10 mouse cellular contexts compared by ENCODE assay signal in genomic region chr3:88685958-88686451, GRCm38 (mm10). TPM values are rescaled to one million over a fixed set of nuclear protein-coding genes. Genes with fewer than 3 reads are reported as not detected.
DNase-seq lines count a peak whose midpoint lies in the region; ATAC-seq and TF ChIP-seq lines count a peak whose summit lies in the region.
"Had no signal": no experiment of that assay in that cellular context is flagged by ENCODE, and none has a peak within 500 bp of the region (broad histone marks: within the 10 kb centered on the region; RNA-seq: fewer than 3 reads in every experiment).

No protein-coding gene starts in this region.

- H3K36me3 ChIP-seq in heart, adult 2 months (ENCODE audit: control insufficient read depth, insufficient read depth, low read length): peaks cover 21% of the 10 kb centered on the region
- peaks cover 26% of the 10 kb centered on the region for H3K36me3 ChIP-seq in ES-E14 (ENCODE audit: control insufficient read depth, insufficient read depth, low read length, poor library complexity, severe bottlenecking)
- peaks cover 40% of the 10 kb centered on the region for H3K36me3 ChIP-seq in heart, embryonic 14.5 days (ENCODE audit: control insufficient read depth, insufficient read depth, low read length)
- H3K36me3 ChIP-seq in limb, embryonic 10.5 days: peaks cover 50% of the 10 kb centered on the region

- peaks cover 6% of the 10 kb centered on the region for H3K4me1 ChIP-seq in heart, adult 2 months (ENCODE audit: control insufficient read depth, insufficient read depth, low read length)
- peaks cover 2 to 3% of the 10 kb centered on the region in 2 experiments; a peak in 2 of 4 replicates for H3K4me1 ChIP-seq in ES-E14 (ENCODE audit: control insufficient read depth in 2 of 2, insufficient read depth in 2 of 2, low read length in 2 of 2, poor library complexity in 1 of 2)
- peaks cover 3 to 20% of the 10 kb centered on the region in 2 experiments; a peak in 3 of 4 replicates for H3K4me1 ChIP-seq in heart, embryonic 14.5 days (ENCODE audit: control insufficient read depth in 2 of 2, insufficient read depth in 2 of 2, low read length in 2 of 2)
- H3K4me1 ChIP-seq in limb, embryonic 10.5 days: peaks cover 9% of the 10 kb centered on the region

- H3K4me2 ChIP-seq in heart, embryonic 14.5 days (ENCODE audit: low read length): peak overlapping the region; percentile 98

- intact Hi-C loops in heart, adult 2 months (cut with DNase I): loop anchor here (2.0 kb wide), 2 partner anchors 29 to 53 kb away; no protein-coding TSS in a partner anchor
- intact Hi-C loops in heart, postnatal 10 days (cut with DNase I): loop anchor here (2.0 kb wide), 1 partner anchor 17 kb away; no protein-coding TSS in a partner anchor

- H3K9ac ChIP-seq in heart, adult 2 months (ENCODE audit: low read depth, low read length): peak overlapping the region; percentile 95
- peak overlapping the region; percentile 100 for H3K9ac ChIP-seq in ES-E14 (ENCODE audit: insufficient read depth, low read depth, low read length, poor library complexity, severe bottlenecking)
- H3K9ac ChIP-seq in heart, embryonic 14.5 days (ENCODE audit: low read length): peak overlapping the region; percentile 98

- ATAC-seq in heart, embryonic 14.5 days (ENCODE audit: insufficient number of reproducible peaks, insufficient read depth, low FRiP score, low read depth): peak; percentile 54

- H3K27ac ChIP-seq in heart, adult 2 months: peak overlapping the region; percentile 99
- peak overlapping the region; percentile 91 for H3K27ac ChIP-seq in ES-E14 (ENCODE audit: insufficient read depth, low read depth, low read length, poor library complexity, severe bottlenecking)
- H3K27ac ChIP-seq in heart, embryonic 14.5 days (replicated peaks in 1 of 2; ENCODE audit: control insufficient read depth in 1 of 2, insufficient read depth in 1 of 2, low read depth in 2 of 2, low read length in 2 of 2): peak overlapping the region; percentile 97 to 99
- H3K27ac ChIP-seq in limb, embryonic 10.5 days: peak overlapping the region; percentile 98

- no peak; the same call in 1 of the 2 replicates for TF ChIP-seq POLR2A in heart, adult 2 months (IDR thresholded peaks at IDR 0.05; ENCODE audit: insufficient read depth, low read depth, low read length)

- WGBS in heart, adult 2 months: under 1% methylated on average over 45 of the region's 45 CpGs
- 0% methylated on average over 42 of the region's 45 CpGs for WGBS in heart, embryonic 14.5 days
- WGBS in limb, embryonic 10.5 days: under 1% methylated on average over 45 of the region's 45 CpGs

- TF ChIP-seq CTCF in heart, adult 2 months (IDR thresholded peaks at IDR 0.05): peak; percentile 47

- peaks cover 3% of the 10 kb centered on the region for H3K79me2 ChIP-seq in heart, adult 2 months (replicated peaks; ENCODE audit: control insufficient read depth, insufficient read depth, low read length)

- no peak for DNase-seq in heart, adult 2 months
- DNase-seq in heart, postnatal 10 days: no peak
- DNase-seq in ES-E14 (ENCODE audit: low read depth, low spot score): peak; percentile 47
- DNase-seq in cerebellum, postnatal 14 days: peak; percentile 68 to 71
- DNase-seq in limb, embryonic 10.5 days (ENCODE audit: low spot score): no peak
- DNase-seq in mesoderm, embryonic 11.5 days (ENCODE audit: low read depth, low spot score): peak; percentile 63
- DNase-seq in testis, postnatal 10 days (ENCODE audit: low spot score): peak; percentile 64

- H3K4me3 ChIP-seq in heart, adult 2 months: peak overlapping the region; percentile 54
- peak overlapping the region; percentile 98 to 100 for H3K4me3 ChIP-seq in ES-E14 (ENCODE audit: insufficient read depth in 1 of 2, low read depth in 1 of 2, low read length in 2 of 2, poor library complexity in 1 of 2, severe bottlenecking in 1 of 2)
- peak overlapping the region; percentile 97 to 99 for H3K4me3 ChIP-seq in heart, embryonic 14.5 days (ENCODE audit: control insufficient read depth in 1 of 2, insufficient read depth in 1 of 2, low read depth in 1 of 2, low read length in 2 of 2)
- H3K4me3 ChIP-seq in limb, embryonic 10.5 days: peak overlapping the region; percentile 99

- no peaks in the 10 kb centered on the region for H3K27me3 ChIP-seq in heart, adult 2 months (ENCODE audit: control insufficient read depth, insufficient read depth, low read length)
- H3K27me3 ChIP-seq in heart, embryonic 14.5 days (ENCODE audit: control insufficient read depth, insufficient read depth, low read length): no peaks in the 10 kb centered on the region
- no peaks in the 10 kb centered on the region for H3K27me3 ChIP-seq in limb, embryonic 10.5 days (ENCODE audit: low read depth, poor library complexity, severe bottlenecking)

- in situ Hi-C loops in ES-E14 (cut with MboI; ENCODE audit: low sequenced_read_pairs in 2 of 2, unreplicated experiment in 2 of 2): loop anchor here in 1 of 2 experiments (25.0 kb wide), 1 partner anchor 1351 kb away; no protein-coding TSS in a partner anchor

- no peak for TF ChIP-seq EP300 in heart, adult 2 months (IDR thresholded peaks at IDR 0.05; ENCODE audit: insufficient read depth, low read depth, low read length)

- H3K9me3 ChIP-seq in ES-E14 (ENCODE audit: control insufficient read depth, insufficient read depth, low read depth, low read length): no peaks in the 10 kb centered on the region
- H3K9me3 ChIP-seq in heart, embryonic 14.5 days (ENCODE audit: control insufficient read depth, low read length): no peaks in the 10 kb centered on the region
- H3K9me3 ChIP-seq in limb, embryonic 10.5 days (replicated peaks): no peaks in the 10 kb centered on the region

TF ChIP-seq in ES-E14, 5 proteins besides CTCF, POLR2A, EP300 and RAD21:
- no peak for TF ChIP-seq CHD2 (IDR thresholded peaks at IDR 0.05; ENCODE audit: low read depth, low read length)
- TF ChIP-seq ZC3H11A (IDR thresholded peaks at IDR 0.05; ENCODE audit: borderline replicate concordance, low read depth, low read length): no peak
- TF ChIP-seq HCFC1 (IDR thresholded peaks at IDR 0.05; ENCODE audit: borderline replicate concordance, insufficient read depth, low read length): no peak; the same call in 1 of the 2 replicates
- TF ChIP-seq MAFK (IDR thresholded peaks at IDR 0.05; ENCODE audit: insufficient read depth, low read depth, low read length): no peak
- TF ChIP-seq ZNF384 (IDR thresholded peaks at IDR 0.05; ENCODE audit: low read depth, low read length): no peak

RNA-seq across cellular contexts. Expression of gene Khdc4, which starts 0.4 kb away (rescaled TPM):
- total RNA-seq in heart, adult 2 months (2021): 10 to 100 TPM; 24.9 to 25.7 TPM
- 29.9 and 46.1 TPM in 2 replicates for polyA plus RNA-seq in heart, adult 2 months (2012; rRNA removed)
- 10 to 100 TPM; 39.5 to 42.9 TPM for total RNA-seq in heart, postnatal 10 days (2021)
- total RNA-seq in ES-E14 (2012; rRNA removed): 85.5 and 112 TPM in 2 replicates
- 60.2 and 62.0 TPM in 2 replicates for polyA plus RNA-seq in heart, embryonic 14.5 days (2014; fragmentation: Nextera tagmentation; extraction: Ambion mirVana)
- 103 and 111 TPM in 2 replicates for polyA plus RNA-seq in limb, embryonic 10.5 days (2016; fragmentation: Nextera tagmentation; extraction: Ambion mirVana)

RNA-seq across cellular contexts. Expression of gene Rit1, which starts 30.6 kb away (rescaled TPM):
- total RNA-seq in heart, adult 2 months (2021): 10 to 100 TPM; 57.0 to 66.6 TPM
- 98.3 and 112 TPM in 2 replicates for polyA plus RNA-seq in heart, adult 2 months (2012; rRNA removed)
- 10 to 100 TPM; 59.4 to 70.2 TPM for total RNA-seq in heart, postnatal 10 days (2021)
- total RNA-seq in ES-E14 (2012; rRNA removed): 10.7 and 18.3 TPM in 2 replicates
- polyA plus RNA-seq in heart, embryonic 14.5 days (2014; fragmentation: Nextera tagmentation; extraction: Ambion mirVana): 62.6 and 65.3 TPM in 2 replicates
- 26.8 and 28.4 TPM in 2 replicates for polyA plus RNA-seq in limb, embryonic 10.5 days (2016; fragmentation: Nextera tagmentation; extraction: Ambion mirVana)

RNA-seq across cellular contexts. Expression of gene Rxfp4, which starts 33.1 kb away (rescaled TPM):
- not detected for total RNA-seq in heart, adult 2 months (2021)
- polyA plus RNA-seq in heart, adult 2 months (2012; rRNA removed): 0.41 TPM in 1 of 2 replicates, not detected in the other
- total RNA-seq in heart, postnatal 10 days (2021): not detected
- total RNA-seq in ES-E14 (2012; rRNA removed): not detected in 2 replicates
- polyA plus RNA-seq in heart, embryonic 14.5 days (2014; fragmentation: Nextera tagmentation; extraction: Ambion mirVana): not detected in 2 replicates
- polyA plus RNA-seq in limb, embryonic 10.5 days (2016; fragmentation: Nextera tagmentation; extraction: Ambion mirVana): not detected in 2 replicates
- total RNA-seq: adrenal gland, adult 18-20 months; neutrophil, adult 5-6 weeks had no signal

Comparison
In these comparisons a context has a peak if more than half of its experiments do, and no peak if none do; other contexts are left out.
1. DNase-seq: peak in ES-E14 (single experiment), cerebellum, postnatal 14 days (2 of 2), mesoderm, embryonic 11.5 days (single experiment) and testis, postnatal 10 days (single experiment); none in heart, adult 2 months (0 of 2), heart, postnatal 10 days (0 of 2) and limb, embryonic 10.5 days (single experiment).
2. Peak in every context shown above with its lines, with median percentiles within 50 percentile points of each other: H3K27ac ChIP-seq, H3K4me3 ChIP-seq and H3K9ac ChIP-seq.